Mouse (Mus musculus) ES-Bruce4 (cell line): ENCODE measurements at regions not wholly inside any gene's neighbourhood (a gene's known extent, or its start where the extent isn't known, plus 50 kb on each side); places are given as distances from the start of the nearest gene placed in this dataset.

ENCODE experiments used
- CTCF ChIP-seq: IDR thresholded peaks from one replicate; pipeline ENCODE4 v1.8.1; 2011; ENCODE audit warnings: low read depth, low read length
- EP300 ChIP-seq: IDR thresholded peaks from 2 replicates; pipeline ENCODE4 v1.6.1; 2011; ENCODE audit warnings: low read depth, low read length; ENCODE audit not compliant: insufficient read depth
- POLR2A ChIP-seq: IDR thresholded peaks from one replicate; pipeline ENCODE4 v1.8.1; 2011; ENCODE audit warnings: low read length; ENCODE audit not compliant: insufficient read depth

DNA sequence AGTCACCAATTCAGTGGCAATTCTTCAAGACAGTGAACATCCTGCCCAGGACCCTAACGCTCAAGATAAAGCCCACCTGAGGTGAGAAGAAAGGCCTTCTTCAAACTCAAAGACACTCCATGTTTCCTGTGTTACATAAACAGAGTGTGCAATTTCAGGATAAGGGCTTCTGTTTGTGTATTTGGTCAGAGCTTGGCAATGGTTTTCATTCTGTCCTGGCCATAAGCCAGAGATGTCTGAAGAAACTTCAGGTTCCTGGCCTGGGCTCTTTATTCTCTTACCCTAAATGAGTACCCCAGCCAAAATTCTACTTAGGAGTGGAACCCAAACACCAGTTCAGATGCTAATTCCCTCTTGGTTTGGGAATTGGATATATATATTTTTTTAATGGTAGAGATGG lies 308.7 kb downstream of the Cog6 start:
- TF ChIP-seq POLR2A (no peak), CTCF (no peak), EP300 (no peak)
